ENCODE assay signal across 9 mouse cellular contexts in the genomic region with DNA sequence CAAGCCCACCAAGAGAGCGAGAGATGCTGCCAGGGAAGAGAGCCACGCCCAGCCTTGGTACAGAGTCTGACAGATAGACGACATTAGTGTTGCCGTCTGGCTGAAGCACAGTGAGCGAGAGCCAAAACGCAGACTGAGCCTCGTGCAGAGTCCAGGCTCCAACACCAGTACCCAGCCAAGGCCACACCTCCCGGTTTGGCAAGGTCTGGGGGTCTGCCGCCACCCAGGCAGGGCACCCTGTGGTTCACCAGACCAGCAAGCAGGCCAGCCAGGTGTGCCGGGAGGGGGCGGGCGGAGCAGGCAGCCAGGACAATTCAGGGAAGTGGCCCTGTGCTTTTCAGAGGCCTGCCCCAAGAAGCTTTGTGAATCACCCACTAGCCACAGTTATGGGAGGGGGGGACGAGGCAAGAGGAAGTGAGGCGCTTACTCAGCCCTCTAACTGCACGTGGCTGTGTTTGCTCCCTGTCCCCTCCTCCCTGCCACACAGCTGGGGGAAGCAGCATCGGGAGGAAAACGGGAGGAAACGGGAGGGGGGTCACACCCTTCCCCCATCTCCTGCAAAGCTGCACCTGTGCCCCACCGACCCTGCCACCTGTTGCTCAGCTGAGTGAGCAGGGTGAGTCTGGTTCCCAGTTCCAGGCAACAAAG. TPM values are rescaled to one million over a fixed set of nuclear protein-coding genes. Genes with fewer than 3 reads are reported as not detected.
DNase-seq lines count a peak whose midpoint lies in the region; ATAC-seq and TF ChIP-seq lines count a peak whose summit lies in the region.
"Had no signal": no experiment of that assay in that cellular context is flagged by ENCODE, and none has a peak within 500 bp of the region (broad histone marks: within the 10 kb centered on the region; RNA-seq: fewer than 3 reads in every experiment).

No protein-coding gene starts in this region.

- DNase-seq in ovary, adult 18-20 months (ENCODE audit: low spot score), result peak; percentile 15
- DNase-seq in ovary, postnatal 10 days (ENCODE audit: low spot score), result no peak
- no peak for DNase-seq in heart, postnatal 0 days (ENCODE audit: low spot score)
- no peak for DNase-seq in liver, embryonic 13.5 days
- DNase-seq in thymus, postnatal 10 days (ENCODE audit: low spot score in 2 of 2), result peak; percentile 66 to 78
- no peak for DNase-seq in retina, postnatal 1 day

- H3K27me3 ChIP-seq in heart, postnatal 0 days (ENCODE audit: control insufficient read depth, insufficient read depth, low read length), result no peaks in the 10 kb centered on the region
- H3K27me3 ChIP-seq in liver, embryonic 13.5 days, result no peaks in the 10 kb centered on the region

- no peak overlapping the region for H3K4me3 ChIP-seq in heart, postnatal 0 days (ENCODE audit: low read depth, low read length)
- H3K4me3 ChIP-seq in liver, embryonic 13.5 days (replicated peaks), result no peak overlapping the region
- H3K4me3 ChIP-seq: erythroblast, embryonic 14.5 days had no signal

- TF ChIP-seq EP300 in heart, postnatal 0 days (IDR thresholded peaks at IDR 0.05; ENCODE audit: low read depth), result no peak

- H3K9me3 ChIP-seq in heart, postnatal 0 days (replicated peaks; ENCODE audit: control insufficient read depth, low read length), result no peaks in the 10 kb centered on the region
- H3K9me3 ChIP-seq in liver, embryonic 13.5 days (replicated peaks), result no peaks in the 10 kb centered on the region

- no peaks in the 10 kb centered on the region for H3K36me3 ChIP-seq in heart, postnatal 0 days (replicated peaks; ENCODE audit: control insufficient read depth, insufficient read depth, low read length)
- no peaks in the 10 kb centered on the region for H3K36me3 ChIP-seq in liver, embryonic 13.5 days

- H3K4me1 ChIP-seq in heart, postnatal 0 days (ENCODE audit: control insufficient read depth, insufficient read depth), result peaks cover 27% of the 10 kb centered on the region
- H3K4me1 ChIP-seq in liver, embryonic 13.5 days (replicated peaks), result 0 out of 2 replicates have a peak, but pooled peaks cover 5% of the 10 kb centered on the region

- peak; percentile 94 for ATAC-seq in common myeloid progenitor, adult 5-6 weeks (replicated peaks; ENCODE audit: low read depth, poor library complexity, severe bottlenecking)
- ATAC-seq in heart, postnatal 0 days (ENCODE audit: insufficient read depth, low read depth), result peak; percentile 56
- 0 out of 2 replicates have a peak, but pooled peaks have one; percentile 12 for ATAC-seq in liver, embryonic 13.5 days (ENCODE audit: low read depth)
- no peak for ATAC-seq in activated CD4-positive, CD25-positive, alpha-beta regulatory T cell, adult 4 months

- TF ChIP-seq CTCF in heart, postnatal 0 days (IDR thresholded peaks at IDR 0.05; ENCODE audit: low read depth), result no peak

- WGBS in heart, postnatal 0 days, result 39% methylated on average over 19 of the region's 19 CpGs
- 23% methylated on average over 19 of the region's 19 CpGs for WGBS in liver, embryonic 13.5 days (ENCODE audit: insufficient replicate concordance)

- no peak overlapping the region for H3K27ac ChIP-seq in heart, postnatal 0 days (ENCODE audit: low read depth)
- no peak overlapping the region for H3K27ac ChIP-seq in liver, embryonic 13.5 days

- H3K4me2 ChIP-seq in heart, postnatal 0 days (ENCODE audit: low read depth, low read length), result no peak overlapping the region; the same call in 1 of the 2 replicates
- H3K4me2 ChIP-seq in liver, embryonic 13.5 days, result no peak overlapping the region

- H3K9ac ChIP-seq in heart, postnatal 0 days (replicated peaks; ENCODE audit: low read depth, low read length), result no peak overlapping the region
- no peak overlapping the region for H3K9ac ChIP-seq in liver, embryonic 13.5 days

RNA-seq across cellular contexts. Expression of a gene that starts 15.0 kb away (rescaled TPM):
- not detected in 2 replicates for total RNA-seq in common myeloid progenitor, adult 5-6 weeks (2017)
- total RNA-seq in heart, postnatal 0 days (2014; rRNA removed; ENCODE audit: low replicate concordance), result 4.4 and 5.0 TPM in 2 replicates
- 3.6 and 4.0 TPM in 2 replicates for polyA plus RNA-seq in heart, postnatal 0 days (2015; fragmentation: Nextera tagmentation; extraction: Ambion mirVana)
- 0.50 and 0.60 TPM in 2 replicates for polyA plus RNA-seq in liver, embryonic 13.5 days (2015; fragmentation: Nextera tagmentation; extraction: Ambion mirVana)
- polyA plus RNA-seq in activated CD4-positive, CD25-positive, alpha-beta regulatory T cell, adult 4 months (2017; shearing (Covaris generic)), result not detected
- polyA plus RNA-seq: erythroblast, embryonic 14.5 days had no signal

RNA-seq across cellular contexts. Expression of a gene that starts 26.7 kb away (rescaled TPM):
- total RNA-seq in common myeloid progenitor, adult 5-6 weeks (2017), result 82.3 and 89.5 TPM in 2 replicates
- total RNA-seq in heart, postnatal 0 days (2014; rRNA removed; ENCODE audit: low replicate concordance), result 54.0 and 106 TPM in 2 replicates
- 48.6 and 49.4 TPM in 2 replicates for polyA plus RNA-seq in heart, postnatal 0 days (2015; fragmentation: Nextera tagmentation; extraction: Ambion mirVana)
- 49.4 and 49.9 TPM in 2 replicates for polyA plus RNA-seq in liver, embryonic 13.5 days (2015; fragmentation: Nextera tagmentation; extraction: Ambion mirVana)
- 10 to 100 TPM; 53.5 to 76.2 TPM for polyA plus RNA-seq in activated CD4-positive, CD25-positive, alpha-beta regulatory T cell, adult 4 months (2017; shearing (Covaris generic))

RNA-seq across cellular contexts. Expression of a gene that starts 41.5 kb away (rescaled TPM):
- 0.15 TPM in 1 of 2 replicates, not detected in the other for total RNA-seq in common myeloid progenitor, adult 5-6 weeks (2017)
- total RNA-seq in heart, postnatal 0 days (2014; rRNA removed; ENCODE audit: low replicate concordance), result 0.04 and 0.11 TPM in 2 replicates
- 0.95 and 1.1 TPM in 2 replicates for polyA plus RNA-seq in heart, postnatal 0 days (2015; fragmentation: Nextera tagmentation; extraction: Ambion mirVana)
- 0.73 and 0.74 TPM in 2 replicates for polyA plus RNA-seq in liver, embryonic 13.5 days (2015; fragmentation: Nextera tagmentation; extraction: Ambion mirVana)
- polyA plus RNA-seq in activated CD4-positive, CD25-positive, alpha-beta regulatory T cell, adult 4 months (2017; shearing (Covaris generic)), result under 1 TPM; 0.73 to 0.83 TPM

Comparison
In these comparisons a context has a peak if more than half of its experiments do, and no peak if none do; other contexts are left out.
1. DNase-seq: peak in ovary, adult 18-20 months (single experiment) and thymus, postnatal 10 days (2 of 2); none in ovary, postnatal 10 days (single experiment), heart, postnatal 0 days (single experiment), liver, embryonic 13.5 days (single experiment) and retina, postnatal 1 day (single experiment).